Mouse (Mus musculus) adrenal gland (tissue): Measurements from ENCODE around the gene Rnf157.

Source experiments
- intact Hi-C: fragments of 180-260 bp; cut with DNase I; formaldehyde crosslinking; loops from one replicate; pipeline ENCODE4 v1.15.1; 2025

The Rnf157 gene

DNA sequence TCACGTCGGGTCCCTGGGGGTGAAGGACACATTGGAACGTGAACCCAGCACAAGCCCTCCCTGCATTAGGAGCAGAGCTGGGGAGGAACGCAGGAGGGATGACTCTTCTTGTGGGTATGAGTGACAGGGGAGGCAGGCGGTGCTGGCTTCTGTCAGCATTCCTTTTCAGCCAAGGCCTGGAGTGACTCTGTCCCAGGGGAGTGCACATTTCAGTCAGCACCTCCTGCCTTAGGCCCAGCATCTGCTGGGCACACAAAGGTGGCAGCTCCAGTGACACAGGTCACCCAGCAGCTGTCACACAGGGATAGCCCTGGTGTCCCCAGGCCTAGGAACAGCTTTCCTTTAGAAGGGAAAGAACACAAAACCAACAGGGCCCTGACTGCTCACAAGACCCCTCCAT lies 64.9 kb downstream of the Rnf157 start:
- intact Hi-C loops, result no loop called here

DNA sequence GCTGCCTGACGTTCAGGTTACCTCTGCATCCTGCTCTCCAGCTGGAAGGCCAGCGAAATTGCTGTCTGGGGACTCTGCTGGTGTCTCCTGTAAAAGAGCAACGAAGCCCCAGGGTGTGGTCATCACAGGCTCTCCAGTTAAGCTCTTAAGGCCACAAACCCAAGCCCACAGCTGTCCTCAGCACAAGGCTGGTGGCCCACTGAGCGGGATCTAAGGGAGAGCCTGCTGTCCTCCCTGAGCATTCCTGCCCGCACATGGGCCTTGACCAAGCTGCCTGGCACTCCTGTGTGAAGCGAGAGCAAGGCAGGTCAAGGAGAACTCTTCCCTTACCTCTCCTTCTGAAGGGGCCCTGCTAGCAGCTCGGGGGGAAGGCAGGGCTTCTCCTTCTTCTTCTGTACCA lies 65.8 kb downstream of the Rnf157 start:
- intact Hi-C loops, result no loop called here

DNA sequence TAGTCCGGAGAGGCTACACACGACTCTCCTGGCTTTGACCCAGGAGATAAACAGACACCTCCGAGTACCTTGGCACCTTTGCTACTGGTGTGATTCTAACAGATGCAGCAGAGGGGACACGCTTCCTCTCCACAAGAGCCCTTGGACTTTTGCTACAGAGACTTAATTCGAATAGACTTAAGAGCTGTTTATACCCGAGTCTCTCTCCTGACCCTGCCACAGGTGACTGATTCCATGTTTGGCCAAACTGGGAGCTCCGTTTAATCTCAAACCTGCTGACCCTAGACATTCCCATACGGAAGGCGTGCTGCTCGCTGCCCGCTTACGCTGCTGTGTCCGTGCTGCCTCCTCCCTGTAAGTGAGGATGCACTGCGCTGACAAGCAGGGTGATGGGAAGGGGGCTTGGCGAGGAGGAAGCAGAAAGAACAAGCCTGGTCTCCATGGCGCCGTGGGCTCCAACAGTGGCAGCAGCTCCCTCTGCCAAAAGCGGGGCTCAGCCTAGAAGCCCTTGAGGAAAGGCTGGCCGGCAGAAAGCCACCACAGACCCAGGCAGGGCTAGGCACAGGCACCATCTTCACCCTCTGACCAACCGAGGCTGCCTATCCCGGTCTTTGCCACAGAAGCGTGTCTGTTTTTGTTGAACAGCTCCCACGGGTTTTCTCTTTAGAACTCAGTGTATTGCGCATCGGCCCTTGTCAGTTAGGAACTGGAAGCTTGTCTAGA lies 70.6 kb downstream of the Rnf157 start:
- intact Hi-C loops, result no loop called here

- intact Hi-C loops, result no loop called here
Measured at GRCm38 (mm10) chr11:116337531-116337930, 75.3 kb downstream of the Rnf157 start.

- intact Hi-C loops, result no loop called here
Measured at GRCm38 (mm10) chr11:116337000-116337399, 75.8 kb downstream of the Rnf157 start.

DNA sequence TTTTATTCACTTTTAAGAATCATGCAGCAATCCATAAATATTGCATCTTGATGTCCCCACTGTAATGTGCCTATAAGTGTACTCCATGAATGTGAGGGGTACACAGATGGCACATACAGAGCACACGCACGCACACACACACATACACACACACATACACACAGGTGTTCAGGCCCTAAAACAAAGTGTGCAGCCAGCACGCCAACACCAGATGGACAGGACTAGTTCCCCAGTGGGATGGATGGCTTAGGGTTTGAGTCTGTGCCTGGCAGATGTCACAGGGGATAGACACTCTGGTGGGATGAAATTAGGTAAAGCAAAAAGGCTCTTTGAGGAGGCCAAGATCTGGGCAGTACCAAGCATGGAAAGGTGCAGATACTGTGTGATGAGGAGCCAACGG lies 76.4 kb downstream of the Rnf157 start:
- intact Hi-C loops, result no loop called here

DNA sequence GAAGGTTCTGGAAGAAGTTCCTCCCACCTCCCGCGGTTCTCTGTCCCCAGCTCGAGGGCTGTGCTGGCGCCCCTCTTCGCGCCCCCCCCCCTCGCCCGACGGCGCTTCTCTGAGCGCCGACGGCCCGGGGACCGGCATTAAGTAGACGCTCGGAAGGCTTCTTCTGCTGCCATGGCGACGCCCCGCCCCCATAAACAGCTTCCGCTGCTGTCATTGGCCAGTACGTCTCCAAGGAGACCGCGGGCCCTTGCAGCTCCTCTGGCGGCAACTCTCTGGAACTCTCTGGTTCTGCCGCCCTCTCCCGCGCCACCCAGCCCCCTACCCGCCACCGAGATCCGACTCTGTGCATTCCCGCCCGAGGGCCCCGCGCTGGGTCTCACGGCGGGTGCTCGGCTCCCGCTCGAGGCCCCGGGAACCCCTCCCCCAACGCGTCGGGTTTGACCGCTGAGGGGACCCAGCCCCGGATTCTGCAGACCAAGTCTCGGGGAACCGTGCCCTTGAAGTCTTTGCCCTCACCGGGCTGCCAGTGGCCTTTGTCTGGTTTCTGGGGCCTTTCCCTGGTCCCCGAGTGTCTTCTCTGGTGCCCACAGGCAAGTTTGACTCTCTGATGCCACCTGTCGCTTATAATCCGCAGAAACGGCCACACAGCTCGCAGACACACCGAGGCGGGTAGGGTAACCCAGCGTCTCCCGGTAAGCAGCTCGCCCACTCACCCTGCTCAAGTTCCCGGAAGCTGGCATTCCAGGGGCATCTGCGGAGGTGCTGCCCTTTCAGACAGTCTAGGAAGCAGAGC lies 77.4 kb downstream of the Rnf157 start, which contains the start of gene Foxj1:
Gene Foxj1, minus strand, starts transcription at position 156 of the 793 bp plus-strand sequence.
- intact Hi-C loops, result no loop called here

DNA sequence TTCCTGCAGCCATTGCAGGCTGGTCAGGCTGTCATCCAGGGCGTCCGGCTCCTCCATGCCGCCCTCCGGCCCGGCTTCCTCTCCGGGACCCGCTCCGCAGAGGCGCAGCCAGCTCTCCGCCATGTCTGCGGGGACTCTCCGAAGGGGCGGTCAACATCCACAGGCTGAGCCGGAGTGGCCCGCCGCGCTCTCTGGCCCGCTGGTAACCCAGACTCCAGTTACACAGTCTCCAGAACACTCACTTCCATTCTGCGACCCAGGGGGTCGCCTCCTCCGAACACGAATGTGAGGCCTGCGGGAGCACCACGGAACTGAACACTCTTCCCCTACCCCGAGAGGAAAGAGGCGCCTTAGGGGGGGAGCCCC lies 78.4 kb downstream of the Rnf157 start:
- intact Hi-C loops, result no loop called here

- intact Hi-C loops, result no loop called here
Measured at GRCm38 (mm10) chr11:116333526-116334416, 79.1 kb downstream of the Rnf157 start.

DNA sequence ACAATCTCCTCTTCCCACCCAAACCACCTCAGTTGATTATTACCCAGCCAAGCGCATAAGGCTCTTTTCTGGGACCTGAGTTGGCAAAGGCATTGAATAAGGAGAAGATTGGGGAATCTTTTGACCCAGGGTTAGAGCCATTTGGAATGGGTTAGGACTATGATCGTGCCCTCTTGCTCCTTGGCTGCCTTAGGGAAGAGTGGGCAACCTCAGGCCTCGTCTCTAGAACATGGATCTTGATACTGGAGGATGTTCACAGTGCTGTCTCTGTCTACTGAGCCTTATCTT lies 79.9 kb downstream of the Rnf157 start:
- intact Hi-C loops, result no loop called here

- intact Hi-C loops, result no loop called here
Measured at GRCm38 (mm10) chr11:116332232-116332982, 80.4 kb downstream of the Rnf157 start.

DNA sequence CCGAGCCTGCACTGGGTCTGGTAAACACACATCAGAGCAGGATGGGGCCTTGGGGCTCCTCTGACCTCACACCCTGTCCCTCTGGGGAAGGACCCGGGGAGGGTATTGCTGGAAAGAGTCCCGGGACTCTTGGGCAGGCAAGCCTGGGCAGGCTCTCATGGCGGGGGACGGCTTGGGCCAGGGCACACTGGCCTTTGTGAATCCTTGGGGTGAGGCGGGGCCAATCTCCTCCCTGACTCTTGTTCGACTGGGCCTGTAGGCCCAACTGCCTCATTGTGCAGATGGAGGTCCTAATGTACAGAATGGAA lies 82.7 kb downstream of the Rnf157 start:
- intact Hi-C loops, result no loop called here

- intact Hi-C loops, result no loop called here
Measured at GRCm38 (mm10) chr11:116329314-116330210, 83.3 kb downstream of the Rnf157 start.

GRCm38 (mm10) chr11:116326963-116327603 lies 85.7 kb downstream of the Rnf157 start:
- intact Hi-C loops, result no loop called here

DNA sequence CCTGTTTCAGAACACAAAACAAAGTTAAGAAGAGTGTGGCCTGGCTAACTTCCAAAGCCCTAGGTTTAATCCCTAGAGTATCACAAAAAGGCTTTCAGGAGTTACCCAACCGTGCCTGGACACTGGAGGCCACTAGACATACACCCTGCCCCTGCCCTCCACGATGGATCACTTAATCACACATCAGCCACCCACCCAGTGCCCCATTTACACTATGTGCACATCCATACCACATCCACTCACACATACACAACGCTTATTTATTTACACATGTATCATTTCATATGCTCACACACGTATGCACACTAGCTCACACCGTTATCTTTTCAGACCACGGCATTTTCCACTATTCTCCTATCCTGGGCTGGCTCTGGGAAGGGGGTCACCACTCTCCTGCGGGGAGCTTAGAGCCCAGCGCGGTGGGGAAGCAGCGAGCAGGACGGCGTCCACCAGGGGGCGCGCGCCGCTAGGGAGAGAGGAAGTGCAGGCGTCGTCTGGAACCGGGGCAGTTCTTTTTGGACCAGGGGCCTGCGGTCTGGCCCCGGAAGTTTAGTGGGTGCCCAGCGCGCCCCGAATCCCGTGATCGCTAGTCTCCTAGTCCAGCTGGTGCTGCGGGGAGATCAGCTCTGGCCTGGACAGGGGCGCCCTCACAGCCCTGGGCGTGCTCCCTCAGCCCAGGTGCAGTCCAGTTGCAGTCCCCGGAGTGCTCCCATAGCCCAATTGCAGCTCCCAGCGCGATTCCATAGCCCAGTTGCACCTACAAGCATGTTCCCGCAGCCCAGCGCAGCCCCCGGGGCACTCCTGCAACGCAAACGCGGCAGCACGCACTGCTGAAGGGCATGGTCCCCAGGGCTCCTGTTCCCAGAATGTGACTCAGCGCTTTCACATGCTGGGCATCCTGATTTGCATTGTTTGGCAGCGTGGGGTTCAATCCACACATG lies 93.8 kb downstream of the Rnf157 start:
- intact Hi-C loops, result loop anchor here (1.0 to 5.0 kb wide), 3 partner anchors 50 to 148 kb away; partner anchors contain the start of gene Qrich2

DNA sequence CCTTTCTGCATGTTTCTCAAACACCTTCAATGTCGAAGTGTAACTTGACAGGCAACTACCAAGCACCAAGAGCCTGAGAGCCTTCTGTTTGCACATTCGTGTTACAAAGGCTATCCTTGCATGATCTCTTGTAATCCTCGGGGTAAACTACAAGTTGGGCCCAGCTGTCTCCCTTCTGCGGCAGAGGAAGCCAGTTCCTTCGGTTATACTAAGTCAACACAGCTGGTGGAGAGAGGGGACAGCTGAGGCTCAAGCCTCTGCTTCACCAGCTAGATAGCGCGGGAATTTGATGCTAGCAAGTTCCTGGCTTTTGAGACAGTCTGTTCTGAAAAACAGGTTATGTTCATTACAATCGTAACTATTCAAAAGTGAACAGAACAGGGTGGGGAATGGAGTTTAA lies 100.5 kb downstream of the Rnf157 start:
- intact Hi-C loops, result no loop called here

- intact Hi-C loops, result no loop called here
Measured at GRCm38 (mm10) chr11:116311169-116311568, 101.7 kb downstream of the Rnf157 start.

DNA sequence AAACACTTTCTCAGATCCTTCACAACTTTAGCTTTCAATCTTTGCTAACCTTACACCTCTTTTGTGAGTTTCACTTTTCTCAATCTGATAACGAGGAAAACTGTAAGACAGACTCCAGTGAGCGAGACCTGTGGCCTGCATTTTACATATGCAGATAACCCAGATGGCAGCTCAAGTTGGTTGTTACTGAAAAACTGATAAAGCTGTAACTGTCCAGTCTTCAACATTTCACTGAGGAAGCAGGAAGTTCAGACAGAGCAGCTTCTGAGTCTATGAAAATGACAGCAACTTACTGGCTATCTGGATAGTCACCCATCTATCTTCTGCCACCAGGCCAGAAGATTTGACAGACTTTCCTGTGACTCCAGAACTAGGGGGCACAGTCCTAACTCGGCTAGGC lies 103.2 kb downstream of the Rnf157 start:
- intact Hi-C loops, result no loop called here
